Mouse (Mus musculus) heart, postnatal 0 days (tissue): ENCODE results near the gene Pamr1. TPM values are rescaled to one million over a fixed set of nuclear protein-coding genes. Genes with fewer than 3 reads are reported as not detected.

Source experiments
- ATAC-seq: fragments of 200-750 bp; cut with Nextera tagmentation; 2 replicates; pipeline ENCODE4 v1.8.0; 2017; ENCODE audit warnings: low read depth, moderate number of reproducible peaks, moderate library complexity; ENCODE audit not compliant: insufficient read depth
- DNase-seq: peaks from one replicate; pipeline ENCODE4 v3.0.0-alpha.2; 2016; ENCODE audit warnings: low spot score
- H3K27ac ChIP-seq: fragments of 300-500 bp; sonication (generic); 2 replicates; pipeline ENCODE4 v1.5.1; 2014; ENCODE audit warnings: low read depth, mild to moderate bottlenecking
- H3K27me3 ChIP-seq: fragments of 300-500 bp; sonication (generic); 2 replicates; pipeline ENCODE4 v1.6.1; 2014; ENCODE audit warnings: low read length, mixed read lengths; ENCODE audit not compliant: control insufficient read depth, insufficient read depth
- H3K36me3 ChIP-seq: fragments of 300-500 bp; sonication (generic); replicated peaks from 2 replicates; pipeline ENCODE4 v1.6.1; 2014; ENCODE audit warnings: low read length, mixed read lengths; ENCODE audit not compliant: control insufficient read depth, insufficient read depth
- H3K4me1 ChIP-seq: fragments of 300-500 bp; sonication (generic); 2 replicates; pipeline ENCODE4 v1.6.1; 2014; ENCODE audit warnings: antibody characterized with exemption; ENCODE audit not compliant: control insufficient read depth, insufficient read depth
- H3K4me2 ChIP-seq: fragments of 300-500 bp; sonication (generic); 2 replicates; pipeline ENCODE4 v1.6.1; 2014; ENCODE audit warnings: low read depth, mild to moderate bottlenecking, low read length, moderate library complexity
- H3K4me3 ChIP-seq: fragments of 300-500 bp; sonication (generic); 2 replicates; pipeline ENCODE4 v1.5.1; 2014; ENCODE audit warnings: low read depth, low read length
- H3K9ac ChIP-seq: fragments of 300-500 bp; sonication (generic); replicated peaks from 2 replicates; pipeline ENCODE4 v1.6.1; 2014; ENCODE audit warnings: low read depth, low read length, mixed read lengths
- H3K9me3 ChIP-seq: fragments of 300-500 bp; sonication (generic); replicated peaks from 2 replicates; pipeline ENCODE4 v1.6.1; 2016; ENCODE audit warnings: low read length; ENCODE audit not compliant: control insufficient read depth
- CTCF ChIP-seq: IDR thresholded peaks from 2 replicates; pipeline ENCODE4 v1.5.1; 2016; ENCODE audit warnings: antibody characterized with exemption, control low read depth, low read depth
- EP300 ChIP-seq: IDR thresholded peaks from 2 replicates; pipeline ENCODE4 v1.6.1; 2016; ENCODE audit warnings: antibody characterized with exemption, low read depth
- WGBS: fragments of 180-500 bp; shearing (Covaris S2); extraction: QIAGEN DNeasy Blood & Tissue Kit; methylation state at CpG from one replicate; pipeline ENCODE4 v1.1.7; 2014; 5-methylcytosine and 5-hydroxymethylcytosine counted together
- polyA plus RNA-seq: library from polyadenylated mRNA; unstranded; fragments of >200 nt; fragmentation: Nextera tagmentation; extraction: Ambion mirVana; gene quantifications from 2 replicates; pipeline ENCODE4 v1.2.1, GENCODE M21; 2015
- total RNA-seq: library from RNA; depleted of rRNA; stranded (reverse); fragments of >200 nt; gene quantifications from 2 replicates; pipeline ENCODE4 v1.2.3, GENCODE M21; 2014; ENCODE audit warnings: low replicate concordance

Gene Pamr1
- total and polyA plus RNA-seq, 2 experiments from 2014 or later, result 2.7 to 12.1 TPM

GRCm38 (mm10) chr2:102536766-102537165, 13.0 kb upstream of the Pamr1 start:
- TF ChIP-seq EP300 (no peak), CTCF (no peak)
- Histone ChIP-seq H3K9ac (no peak overlapping the region), H3K36me3 (no peaks in the 10 kb centered on the region), H3K4me3 (no peak overlapping the region), H3K4me1 (no peaks in the 10 kb centered on the region), H3K27ac (no peak overlapping the region), H3K9me3 (no peaks in the 10 kb centered on the region), H3K27me3 (0 out of 2 replicates have a peak, but pooled peaks cover 4% of the 10 kb centered on the region), H3K4me2 (no peak overlapping the region)
- WGBS, result 67% methylated on average over 3 of the region's 3 CpGs
- ATAC-seq, result no peak
- DNase-seq, result no peak

- H3K9me3 ChIP-seq, result no peaks in the 10 kb centered on the region
- no peak for ATAC-seq
- 0 out of 2 replicates have a peak, but pooled peaks cover 4% of the 10 kb centered on the region for H3K27me3 ChIP-seq
- TF ChIP-seq EP300 (no peak), CTCF (no peak)
- H3K27ac ChIP-seq, result no peak overlapping the region
- H3K4me1 ChIP-seq, result 0 out of 2 replicates have a peak, but pooled peaks cover 7% of the 10 kb centered on the region
- no peaks in the 10 kb centered on the region for H3K36me3 ChIP-seq
- H3K9ac ChIP-seq, result no peak overlapping the region
- WGBS, result 55% methylated on average over 11 of the region's 11 CpGs
- H3K4me2 ChIP-seq, result no peak overlapping the region
- no peak overlapping the region for H3K4me3 ChIP-seq
- DNase-seq, result no peak
These were observed 9.2 kb upstream of the Pamr1 start for GRCm38 (mm10) chr2:102540438-102541230.

- 0 out of 2 replicates have a peak, but pooled peaks cover 7% of the 10 kb centered on the region for H3K4me1 ChIP-seq
- H3K27me3 ChIP-seq, result 0 out of 2 replicates have a peak, but pooled peaks cover 4% of the 10 kb centered on the region
- H3K36me3 ChIP-seq, result no peaks in the 10 kb centered on the region
- H3K9ac ChIP-seq, result no peak overlapping the region
- DNase-seq, result no peak
- 34% methylated on average over 4 of the region's 4 CpGs for WGBS
- no peak overlapping the region for H3K4me3 ChIP-seq
- H3K9me3 ChIP-seq, result no peaks in the 10 kb centered on the region
- TF ChIP-seq EP300, result no peak
- TF ChIP-seq CTCF, result no peak
- no peak overlapping the region for H3K4me2 ChIP-seq
- no peak; the same call in 1 of the 2 replicates for ATAC-seq
- H3K27ac ChIP-seq, result no peak overlapping the region
These were observed 8.2 kb upstream of the Pamr1 start for GRCm38 (mm10) chr2:102541404-102542125.

GRCm38 (mm10) chr2:102543961-102544719, 5.7 kb upstream of the Pamr1 start:
- ATAC-seq (no peak), DNase-seq (no peak)
- no peaks in the 10 kb centered on the region for H3K36me3 ChIP-seq
- 25% methylated on average over 6 of the region's 6 CpGs for WGBS
- H3K27ac ChIP-seq, result no peak overlapping the region
- H3K4me1 ChIP-seq, result 0 out of 2 replicates have a peak, but pooled peaks cover 7% of the 10 kb centered on the region
- H3K9ac ChIP-seq, result no peak overlapping the region
- TF ChIP-seq EP300, result no peak
- TF ChIP-seq CTCF, result no peak
- H3K27me3 ChIP-seq, result peaks cover 7% of the 10 kb centered on the region
- H3K4me3 ChIP-seq, result no peak overlapping the region
- H3K9me3 ChIP-seq, result 0 out of 2 replicates have a peak, but pooled peaks cover 6% of the 10 kb centered on the region
- no peak overlapping the region for H3K4me2 ChIP-seq

GRCm38 (mm10) chr2:102550910-102551582, 1.2 kb downstream of the Pamr1 start:
- no peaks in the 10 kb centered on the region; the same call in 1 of the 2 replicates for H3K4me1 ChIP-seq
- 33% methylated on average over 6 of the region's 6 CpGs for WGBS
- DNase-seq (no peak), ATAC-seq (no peak)
- TF ChIP-seq CTCF, result no peak
- no peak for TF ChIP-seq EP300
- H3K4me3 ChIP-seq, result no peak overlapping the region
- peak overlapping the region; percentile 55 for H3K4me2 ChIP-seq
- H3K27me3 ChIP-seq, result peaks cover 13% of the 10 kb centered on the region
- H3K9me3 ChIP-seq, result 0 out of 2 replicates have a peak, but pooled peaks cover 6% of the 10 kb centered on the region
- no peaks in the 10 kb centered on the region for H3K36me3 ChIP-seq
- no peak overlapping the region for H3K9ac ChIP-seq
- no peak overlapping the region for H3K27ac ChIP-seq
